Mouse (Mus musculus) intestine, embryonic 15.5 days (tissue): ENCODE measurements around the gene Gm28047. TPM values are rescaled to one million over a fixed set of nuclear protein-coding genes. Genes with fewer than 3 reads are reported as not detected.

Experiments used
- ATAC-seq: fragments of 200-750 bp; cut with Nextera tagmentation; 2 replicates; pipeline ENCODE4 v1.8.0; 2017; ENCODE audit warnings: moderate TSS enrichment, moderate library complexity
- H3K27ac ChIP-seq: fragments of 300-500 bp; sonication (generic); 2 replicates; pipeline ENCODE4 v1.5.1; 2015; ENCODE audit warnings: mild to moderate bottlenecking, inconsistent platforms
- H3K27me3 ChIP-seq: fragments of 300-500 bp; sonication (generic); replicated peaks from 2 replicates; pipeline ENCODE4 v1.6.1; 2015; ENCODE audit warnings: inconsistent platforms
- H3K36me3 ChIP-seq: fragments of 300-500 bp; sonication (generic); 2 replicates; pipeline ENCODE4 v1.6.1; 2015; ENCODE audit warnings: inconsistent platforms
- H3K4me1 ChIP-seq: fragments of 300-500 bp; sonication (generic); replicated peaks from 2 replicates; pipeline ENCODE4 v1.6.1; 2015; ENCODE audit warnings: inconsistent platforms
- H3K4me2 ChIP-seq: fragments of 300-500 bp; sonication (generic); replicated peaks from 2 replicates; pipeline ENCODE4 v1.6.1; 2015; ENCODE audit warnings: mild to moderate bottlenecking, inconsistent platforms
- H3K4me3 ChIP-seq: fragments of 300-500 bp; sonication (generic); replicated peaks from 2 replicates; pipeline ENCODE4 v1.5.1; 2015; ENCODE audit warnings: inconsistent platforms
- H3K9ac ChIP-seq: fragments of 300-500 bp; sonication (generic); 2 replicates; pipeline ENCODE4 v1.6.1; 2015; ENCODE audit warnings: inconsistent platforms
- H3K9me3 ChIP-seq: fragments of 300-500 bp; sonication (generic); 2 replicates; pipeline ENCODE4 v1.6.1; 2016; ENCODE audit warnings: inconsistent platforms
- WGBS: fragments of 180-500 bp; shearing (Covaris S2); methylation state at CpG from one replicate; pipeline ENCODE4 v1.1.7; 2015; 5-methylcytosine and 5-hydroxymethylcytosine counted together
- polyA plus RNA-seq: library from polyadenylated mRNA; unstranded; fragments of >200 nt; fragmentation: Nextera tagmentation; extraction: Ambion mirVana; gene quantifications from 2 replicates; pipeline ENCODE4 v1.2.1, GENCODE M21; 2015

The Gm28047 gene
- polyA plus RNA-seq, 1 experiment from 2014 or later, result not detected

DNA sequence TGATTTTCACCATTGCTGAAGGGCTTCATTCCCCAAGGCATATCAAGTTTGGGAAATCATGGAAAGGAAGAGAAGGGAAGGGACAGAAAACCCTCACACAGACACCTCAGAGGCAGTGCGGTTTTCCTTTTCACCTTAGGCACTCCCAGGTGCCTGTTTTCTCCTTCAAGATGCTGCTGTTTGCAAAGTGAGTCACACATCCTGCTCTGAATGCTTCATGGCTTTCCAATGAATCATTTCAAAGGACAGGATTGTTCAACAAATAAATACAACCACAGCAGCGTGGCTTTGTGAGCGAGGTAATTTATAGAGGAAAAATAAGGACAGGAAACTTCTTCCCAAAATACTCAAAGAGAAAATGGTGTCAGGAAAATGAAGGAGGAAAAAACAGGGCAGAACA, 52.8 kb downstream of the Gm28047 start:
- H3K4me3 ChIP-seq, result no peak overlapping the region
- no peak overlapping the region for H3K4me2 ChIP-seq
- H3K4me1 ChIP-seq, result no peaks in the 10 kb centered on the region
- H3K36me3 ChIP-seq, result no peaks in the 10 kb centered on the region
- H3K27me3 ChIP-seq, result no peaks in the 10 kb centered on the region
- H3K9me3 ChIP-seq, result no peaks in the 10 kb centered on the region
- H3K27ac ChIP-seq, result no peak overlapping the region
- H3K9ac ChIP-seq, result no peak overlapping the region
- 57% methylated on average over 3 of the region's 3 CpGs for WGBS
- no peak for ATAC-seq

DNA sequence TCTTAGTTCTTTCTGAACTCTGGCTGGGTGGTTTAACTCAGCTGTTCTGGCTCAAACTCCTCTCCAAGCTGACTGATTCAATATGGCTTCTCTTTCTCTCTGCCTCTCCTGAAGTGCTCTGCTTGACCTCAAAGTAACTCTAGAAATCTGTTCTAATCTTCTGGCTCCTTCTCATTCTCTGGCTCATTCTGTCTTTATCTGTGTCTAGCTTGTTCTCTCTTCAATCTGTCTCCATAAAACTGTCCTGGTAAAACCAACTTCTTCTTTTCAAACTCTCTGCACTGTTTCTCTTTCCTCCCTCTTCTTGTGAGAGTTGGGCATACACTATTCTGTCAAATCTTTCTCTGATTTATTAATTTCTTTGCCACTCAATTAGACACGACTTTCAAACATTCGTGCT, 57.0 kb downstream of the Gm28047 start:
- 69% methylated on average over 2 of the region's 2 CpGs for WGBS

DNA sequence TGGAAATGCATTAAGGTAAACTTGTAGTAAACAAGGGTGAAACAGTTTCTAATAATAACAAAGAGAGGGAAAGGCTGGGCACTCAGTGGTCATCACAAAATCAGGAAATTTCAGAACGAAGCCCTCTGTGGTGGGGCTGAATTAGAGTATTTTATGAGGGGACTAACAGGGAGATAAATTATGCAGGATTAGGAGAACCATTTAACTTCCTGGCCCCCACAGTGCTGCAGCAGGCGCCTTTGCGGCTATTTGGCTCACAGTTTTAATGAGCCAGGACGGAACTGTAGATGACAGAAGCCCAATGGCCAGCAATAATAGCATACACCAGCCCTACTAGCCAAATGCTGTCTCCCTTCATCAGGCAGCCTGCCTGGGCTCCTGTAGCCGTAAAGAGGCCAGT, 61.2 kb downstream of the Gm28047 start:
- H3K9me3 ChIP-seq, result no peaks in the 10 kb centered on the region
- 86% methylated on average over 5 of the region's 5 CpGs for WGBS

More for the DNA sequence above, 57.0 kb downstream of the Gm28047 start:
- Histone ChIP-seq H3K4me1 (no peaks in the 10 kb centered on the region), H3K9ac (no peak overlapping the region), H3K9me3 (no peaks in the 10 kb centered on the region), H3K27me3 (no peaks in the 10 kb centered on the region), H3K36me3 (0 out of 2 replicates have a peak, but pooled peaks cover under 1% of the 10 kb centered on the region), H3K27ac (no peak overlapping the region), H3K4me3 (no peak overlapping the region), H3K4me2 (no peak overlapping the region)
- ATAC-seq, result no peak

DNA sequence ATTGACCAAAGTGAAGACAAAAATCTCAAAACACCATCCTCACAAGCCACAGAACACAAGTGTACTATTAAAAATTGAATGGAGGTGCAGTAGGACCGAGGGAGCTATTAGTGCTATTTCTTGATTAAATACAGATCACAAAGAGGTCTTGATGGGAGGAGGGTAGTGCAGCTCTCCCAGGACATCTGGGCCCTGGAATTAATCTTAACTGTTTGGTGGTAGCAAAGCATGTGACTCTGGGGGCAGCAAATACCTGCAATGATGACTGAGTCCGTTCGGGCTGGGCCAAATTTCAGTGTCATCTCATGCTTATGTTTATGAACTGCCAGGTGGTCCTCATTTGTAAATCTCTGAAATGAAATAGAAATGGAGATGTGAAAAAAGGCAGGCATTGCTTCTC, 61.8 kb downstream of the Gm28047 start:
- 64% methylated on average over 3 of the region's 3 CpGs for WGBS
- H3K27ac ChIP-seq, result no peak overlapping the region
- no peak overlapping the region for H3K9ac ChIP-seq
- H3K4me1 ChIP-seq, result no peaks in the 10 kb centered on the region
- H3K4me3 ChIP-seq, result no peak overlapping the region
- H3K9me3 ChIP-seq, result no peaks in the 10 kb centered on the region
- no peaks in the 10 kb centered on the region for H3K27me3 ChIP-seq
- ATAC-seq, result no peak
- no peak overlapping the region for H3K4me2 ChIP-seq
- peaks cover 5% of the 10 kb centered on the region; the same call in 1 of the 2 replicates for H3K36me3 ChIP-seq

More for the DNA sequence above, 61.2 kb downstream of the Gm28047 start:
- H3K9ac ChIP-seq, result no peak overlapping the region
- H3K36me3 ChIP-seq, result peaks cover 5% of the 10 kb centered on the region; the same call in 1 of the 2 replicates
- H3K27ac ChIP-seq, result no peak overlapping the region
- no peak for ATAC-seq
- H3K4me2 ChIP-seq, result no peak overlapping the region
- no peaks in the 10 kb centered on the region for H3K4me1 ChIP-seq
- H3K27me3 ChIP-seq, result no peaks in the 10 kb centered on the region
- H3K4me3 ChIP-seq, result no peak overlapping the region

DNA sequence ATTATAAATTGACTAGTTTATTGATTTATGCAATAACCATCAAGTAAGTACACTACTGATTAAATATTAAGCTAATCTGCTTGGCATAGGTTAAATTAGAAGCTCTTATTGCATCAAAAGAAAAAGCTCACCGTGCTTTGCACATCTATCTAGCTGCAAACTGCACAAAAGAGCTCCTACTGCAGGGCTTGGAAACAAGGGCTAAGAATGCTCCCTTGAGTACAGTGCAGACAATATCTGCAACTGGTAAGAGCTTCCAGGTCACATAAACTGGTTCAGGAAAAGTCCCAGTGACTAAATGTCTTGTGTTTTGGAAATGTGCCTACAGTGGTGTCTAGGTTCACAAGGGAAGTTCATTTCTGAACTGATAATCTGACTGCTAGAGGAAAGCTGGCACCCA, 62.4 kb downstream of the Gm28047 start:
- H3K9ac ChIP-seq, result no peak overlapping the region
- peaks cover 5% of the 10 kb centered on the region; the same call in 1 of the 2 replicates for H3K36me3 ChIP-seq
- no peak overlapping the region for H3K4me2 ChIP-seq
- no peaks in the 10 kb centered on the region for H3K9me3 ChIP-seq
- WGBS, result 76% methylated on average over 1 of the region's 1 CpGs
- no peak for ATAC-seq
- H3K4me1 ChIP-seq, result no peaks in the 10 kb centered on the region
- H3K27me3 ChIP-seq, result no peaks in the 10 kb centered on the region
- H3K4me3 ChIP-seq, result no peak overlapping the region
- H3K27ac ChIP-seq, result no peak overlapping the region

DNA sequence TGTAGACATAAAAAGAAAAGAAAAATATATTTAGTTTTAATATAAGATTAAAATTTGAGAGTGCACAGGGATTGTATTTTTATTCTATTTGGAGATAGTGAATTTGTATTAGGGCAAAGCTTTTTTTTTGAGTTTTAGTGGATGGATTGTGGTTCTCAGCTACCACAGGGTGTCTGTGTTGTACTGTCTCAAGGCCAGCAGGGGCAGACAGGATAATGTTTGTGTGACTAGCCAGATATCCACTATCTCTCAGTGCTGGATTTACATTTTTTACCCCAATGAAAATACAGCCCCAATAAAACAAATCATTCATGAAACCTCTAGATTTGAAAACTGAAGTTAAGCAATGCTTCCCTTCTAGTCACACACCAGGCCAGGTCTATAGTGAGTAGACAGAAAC, 67.3 kb downstream of the Gm28047 start:
- H3K9ac ChIP-seq, result no peak overlapping the region
- H3K27ac ChIP-seq, result no peak overlapping the region
- no peaks in the 10 kb centered on the region for H3K9me3 ChIP-seq
- no peaks in the 10 kb centered on the region for H3K4me1 ChIP-seq
- no peak overlapping the region for H3K4me2 ChIP-seq
- H3K36me3 ChIP-seq, result peaks cover 12% of the 10 kb centered on the region; the same call in 1 of the 2 replicates
- no peak overlapping the region for H3K4me3 ChIP-seq
- H3K27me3 ChIP-seq, result no peaks in the 10 kb centered on the region
- no peak for ATAC-seq

DNA sequence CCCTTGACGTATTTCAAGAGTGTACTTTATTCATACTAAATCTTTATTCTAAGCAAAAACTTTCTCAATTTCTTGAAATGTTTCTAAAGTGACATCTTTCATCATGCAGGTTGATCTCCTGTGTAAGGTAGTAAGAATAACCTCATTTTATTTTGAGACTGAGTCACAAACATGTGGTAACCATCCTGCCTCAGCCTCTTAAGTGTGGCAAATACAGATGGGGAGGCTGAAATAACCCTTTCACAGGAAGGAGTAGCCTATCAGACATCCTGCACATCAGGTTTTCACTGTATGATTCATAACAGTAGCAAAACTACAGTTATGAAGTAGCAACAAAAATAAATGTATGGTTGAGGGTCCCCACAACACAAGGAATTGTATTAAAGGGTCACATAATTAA, 69.3 kb downstream of the Gm28047 start:
- Histone ChIP-seq H3K4me1 (no peaks in the 10 kb centered on the region), H3K9ac (no peak overlapping the region), H3K27ac (no peak overlapping the region), H3K27me3 (no peaks in the 10 kb centered on the region), H3K4me2 (no peak overlapping the region), H3K36me3 (peaks cover 18% of the 10 kb centered on the region; the same call in 1 of the 2 replicates), H3K9me3 (no peaks in the 10 kb centered on the region), H3K4me3 (no peak overlapping the region)
- 95% methylated on average over 1 of the region's 1 CpGs for WGBS
- ATAC-seq, result no peak

DNA sequence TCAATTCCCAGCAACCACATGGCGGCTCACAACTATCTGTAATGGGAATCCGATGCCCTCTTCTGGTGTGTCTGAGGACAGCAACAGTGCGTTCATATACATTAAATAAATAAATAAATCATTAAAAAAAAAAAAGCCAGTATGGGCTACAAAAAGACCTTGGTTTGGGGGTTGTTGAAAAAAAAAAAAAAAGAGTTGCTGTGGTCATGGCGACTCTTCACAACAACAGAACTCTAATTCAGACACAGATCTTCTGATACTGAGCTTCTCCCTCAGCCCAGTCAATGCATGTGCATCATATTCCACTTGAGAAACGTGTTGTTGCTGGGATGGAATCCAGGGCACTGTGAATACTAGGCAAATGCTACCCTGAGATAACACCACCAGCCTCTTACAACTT, 72.3 kb downstream of the Gm28047 start:
- no peak overlapping the region for H3K27ac ChIP-seq
- WGBS, result 93% methylated on average over 5 of the region's 5 CpGs
- no peaks in the 10 kb centered on the region for H3K27me3 ChIP-seq
- H3K9ac ChIP-seq, result no peak overlapping the region
- no peak overlapping the region for H3K4me2 ChIP-seq
- H3K9me3 ChIP-seq, result no peaks in the 10 kb centered on the region
- ATAC-seq, result no peak
- H3K4me1 ChIP-seq, result no peaks in the 10 kb centered on the region
- H3K4me3 ChIP-seq, result no peak overlapping the region
- H3K36me3 ChIP-seq, result peaks cover 18% of the 10 kb centered on the region; the same call in 1 of the 2 replicates

DNA sequence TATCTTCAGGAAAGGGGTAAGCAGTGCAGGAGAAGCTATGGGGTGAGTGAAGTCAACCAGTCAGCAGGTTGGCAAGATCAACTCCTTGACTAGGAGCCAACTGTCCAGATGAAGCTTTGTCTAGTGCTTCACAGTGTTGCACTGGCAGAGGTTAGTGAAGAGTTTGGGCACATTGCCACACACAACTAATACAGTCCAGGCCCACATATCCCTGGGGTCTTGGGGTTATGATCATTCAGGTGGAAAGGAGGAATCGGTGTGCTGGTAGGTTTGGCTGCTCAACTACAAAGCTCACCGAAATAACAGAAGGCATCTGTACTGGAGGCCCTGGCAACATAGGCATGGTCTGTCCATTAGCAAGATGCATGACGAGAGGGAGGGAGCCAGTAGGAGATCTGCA, 77.4 kb downstream of the Gm28047 start:
- Histone ChIP-seq H3K9me3 (no peaks in the 10 kb centered on the region), H3K4me3 (no peak overlapping the region), H3K4me1 (no peaks in the 10 kb centered on the region), H3K27ac (no peak overlapping the region), H3K27me3 (no peaks in the 10 kb centered on the region), H3K9ac (no peak overlapping the region), H3K4me2 (no peak overlapping the region), H3K36me3 (peaks cover 21% of the 10 kb centered on the region)
- WGBS, result 97% methylated on average over 3 of the region's 3 CpGs
- no peak for ATAC-seq

DNA sequence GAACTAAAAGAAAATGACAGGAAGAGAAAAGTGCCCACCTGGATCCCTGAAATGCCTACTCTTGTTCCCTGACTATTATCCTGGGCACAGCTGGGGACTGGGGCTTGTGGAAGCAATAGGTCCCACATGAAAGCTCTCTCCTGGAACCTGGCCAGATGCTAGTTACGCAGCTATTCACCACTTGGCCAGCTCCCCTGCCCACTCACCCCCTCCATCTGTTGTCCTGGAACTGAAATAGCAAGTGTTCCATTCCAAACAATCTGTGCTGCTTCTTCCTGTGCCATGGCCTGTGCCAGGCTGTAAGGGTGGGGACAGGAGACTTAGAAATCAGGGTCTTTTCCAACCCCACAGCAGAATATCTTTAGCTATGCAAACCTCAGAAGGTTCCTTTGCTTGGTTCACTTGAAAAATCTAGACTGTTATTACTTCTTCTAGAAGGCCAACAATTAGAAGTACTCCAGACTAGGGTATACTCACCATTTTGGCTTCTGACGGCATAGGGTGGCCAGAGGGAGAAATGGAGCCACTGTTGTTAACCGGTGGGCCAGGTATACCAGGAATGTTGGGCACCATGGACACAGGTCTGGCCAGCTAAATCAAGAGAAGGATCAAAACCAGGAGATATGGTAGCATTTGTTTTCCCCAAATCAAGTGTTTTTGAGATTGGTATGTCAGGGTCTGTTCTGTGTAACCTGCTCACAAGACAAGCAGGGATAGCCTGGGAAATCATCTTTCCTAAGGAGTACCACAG, 78.0 kb downstream of the Gm28047 start:
- ATAC-seq, result no peak

DNA sequence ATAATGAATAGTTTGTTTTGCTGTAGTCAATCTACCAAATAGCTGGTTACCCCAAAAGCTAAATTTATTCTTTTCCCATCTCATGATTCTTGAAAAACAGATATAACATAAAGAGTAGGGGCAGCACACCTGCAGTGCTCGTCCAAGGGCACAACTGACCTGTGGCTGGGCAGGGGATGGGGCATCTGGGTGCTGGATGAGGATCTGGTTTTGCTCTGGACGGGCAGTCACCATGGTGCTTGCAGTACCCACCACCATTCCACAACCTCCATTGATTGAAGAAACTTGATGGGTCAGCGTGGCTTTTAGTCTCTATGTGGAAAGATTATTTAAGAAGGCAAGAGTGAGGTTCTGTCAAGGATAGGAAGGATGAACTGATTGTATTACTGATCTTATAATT, 78.6 kb downstream of the Gm28047 start:
- Histone ChIP-seq H3K4me2 (no peak overlapping the region), H3K27ac (no peak overlapping the region), H3K9me3 (no peaks in the 10 kb centered on the region), H3K36me3 (peaks cover 18% of the 10 kb centered on the region), H3K4me1 (no peaks in the 10 kb centered on the region), H3K4me3 (no peak overlapping the region), H3K27me3 (no peaks in the 10 kb centered on the region), H3K9ac (no peak overlapping the region)
- no peak for ATAC-seq
- 96% methylated on average over 3 of the region's 3 CpGs for WGBS

More for the DNA sequence above, 78.0 kb downstream of the Gm28047 start:
- no peaks in the 10 kb centered on the region for H3K27me3 ChIP-seq
- H3K9me3 ChIP-seq, result no peaks in the 10 kb centered on the region
- no peak overlapping the region for H3K4me2 ChIP-seq
- no peak overlapping the region for H3K4me3 ChIP-seq
- H3K9ac ChIP-seq, result no peak overlapping the region
- H3K4me1 ChIP-seq, result no peaks in the 10 kb centered on the region
- 87% methylated on average over 3 of the region's 3 CpGs for WGBS
- H3K36me3 ChIP-seq, result peaks cover 18% of the 10 kb centered on the region
- H3K27ac ChIP-seq, result no peak overlapping the region

DNA sequence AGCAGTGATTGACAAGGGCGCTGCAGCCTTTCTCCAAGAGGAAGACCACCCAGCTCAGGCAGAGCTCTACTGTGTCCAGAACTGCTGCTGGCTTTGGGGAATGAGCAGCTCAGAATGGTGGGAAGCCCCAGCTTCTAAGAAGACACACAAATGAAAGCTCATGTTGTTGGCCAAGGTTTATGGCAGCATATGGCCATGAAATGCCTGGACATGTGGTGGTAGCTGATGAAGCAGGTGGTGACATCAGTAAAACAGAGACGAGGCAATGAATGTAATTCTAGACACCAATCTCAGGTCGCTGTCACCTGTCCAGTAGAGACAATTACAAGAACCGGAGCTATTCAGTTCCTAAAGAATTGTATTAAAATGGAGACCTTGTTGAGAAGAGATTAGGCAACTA, 80.1 kb downstream of the Gm28047 start:
- no peak overlapping the region for H3K4me3 ChIP-seq
- H3K27ac ChIP-seq, result no peak overlapping the region
- H3K9me3 ChIP-seq, result no peaks in the 10 kb centered on the region
- H3K9ac ChIP-seq, result no peak overlapping the region
- no peak for ATAC-seq
- peaks cover 18% of the 10 kb centered on the region for H3K36me3 ChIP-seq
- 91% methylated on average over 4 of the region's 4 CpGs for WGBS
- no peaks in the 10 kb centered on the region for H3K27me3 ChIP-seq
- H3K4me2 ChIP-seq, result no peak overlapping the region
- no peaks in the 10 kb centered on the region for H3K4me1 ChIP-seq

DNA sequence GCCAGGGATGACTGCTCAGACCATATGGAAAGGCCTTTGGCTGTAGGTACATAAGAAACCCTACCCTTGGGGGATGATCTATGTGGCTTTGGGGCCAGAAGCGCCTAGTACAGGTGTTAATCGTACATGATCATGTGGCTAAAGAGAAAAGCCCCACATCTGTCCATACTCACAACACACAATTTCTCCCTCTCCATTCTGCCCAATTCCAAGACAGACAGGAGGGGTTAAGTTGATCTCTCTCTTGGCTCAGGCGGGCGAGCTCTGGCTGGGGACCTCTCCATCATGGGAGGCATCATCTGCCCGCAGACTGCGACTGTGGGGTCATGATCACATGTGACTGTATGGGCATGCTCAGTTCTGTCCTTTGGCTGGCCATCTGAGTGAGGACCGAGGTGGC, 90.9 kb downstream of the Gm28047 start:
- Histone ChIP-seq H3K4me2 (no peak overlapping the region), H3K27ac (no peak overlapping the region), H3K27me3 (no peaks in the 10 kb centered on the region), H3K9ac (no peak overlapping the region), H3K36me3 (peaks cover 32% of the 10 kb centered on the region), H3K4me3 (no peak overlapping the region), H3K4me1 (no peaks in the 10 kb centered on the region), H3K9me3 (no peaks in the 10 kb centered on the region)
- ATAC-seq, result no peak
- WGBS, result 93% methylated on average over 7 of the region's 7 CpGs
